ENCODE assay signal across 10 mouse cellular contexts in genomic region chr3:89319591-89320350, GRCm38 (mm10). TPM values are rescaled to one million over a fixed set of nuclear protein-coding genes. Genes with fewer than 3 reads are reported as not detected.
DNase-seq lines count a peak whose midpoint lies in the region; ATAC-seq lines count a peak whose summit lies in the region.
"Had no signal": no experiment of that assay in that cellular context is flagged by ENCODE, and none has a peak within 500 bp of the region (broad histone marks: within the 10 kb centered on the region; RNA-seq: fewer than 3 reads in every experiment).

No protein-coding gene starts in this region.

- peak overlapping the region; percentile 78 for H3K4me3 ChIP-seq in hindbrain, embryonic 13.5 days
- peak overlapping the region; percentile 69 for H3K4me3 ChIP-seq in midbrain, embryonic 14.5 days (replicated peaks; ENCODE audit: low read depth, low read length)

- peak overlapping the region; percentile 76 for H3K4me2 ChIP-seq in hindbrain, embryonic 13.5 days
- peak overlapping the region; percentile 80 for H3K4me2 ChIP-seq in midbrain, embryonic 14.5 days (ENCODE audit: low read length)

- peak overlapping the region; percentile 95 for H3K9ac ChIP-seq in hindbrain, embryonic 13.5 days
- peak overlapping the region; percentile 52; the same call in 1 of the 2 replicates for H3K9ac ChIP-seq in midbrain, embryonic 14.5 days (replicated peaks; ENCODE audit: low read length)

- H3K27ac ChIP-seq in hindbrain, embryonic 13.5 days, result peak overlapping the region; percentile 97
- H3K27ac ChIP-seq in midbrain, embryonic 14.5 days (replicated peaks; ENCODE audit: low read depth, low read length), result peak overlapping the region; percentile 67

- no peaks in the 10 kb centered on the region for H3K9me3 ChIP-seq in hindbrain, embryonic 13.5 days
- no peaks in the 10 kb centered on the region for H3K9me3 ChIP-seq in midbrain, embryonic 14.5 days (ENCODE audit: control insufficient read depth, low read length)

- DNase-seq in kidney, postnatal 4 days, result peak; percentile 50 to 64
- no peak for DNase-seq in kidney, adult 18-20 months
- DNase-seq in embryo, embryonic 9.5 days (ENCODE audit: extremely low spot score), result peak; percentile 59
- DNase-seq in midbrain, embryonic 14.5 days, result peak; percentile 69
- DNase-seq in adipocyte (ENCODE audit: low spot score), result no peak
- no peak for DNase-seq in layer of hippocampus, adult 8-10 months (ENCODE audit: low spot score in 2 of 2)
- no peak for DNase-seq in testis, postnatal 14 days (ENCODE audit: low spot score)

- peaks cover 7% of the 10 kb centered on the region for H3K36me3 ChIP-seq in hindbrain, embryonic 13.5 days
- peaks cover 5% of the 10 kb centered on the region for H3K36me3 ChIP-seq in midbrain, embryonic 14.5 days (ENCODE audit: control insufficient read depth, insufficient read depth, low read length)

- peaks cover 75% of the 10 kb centered on the region for H3K4me1 ChIP-seq in hindbrain, embryonic 13.5 days (replicated peaks)
- peaks cover 50% of the 10 kb centered on the region for H3K4me1 ChIP-seq in midbrain, embryonic 14.5 days (ENCODE audit: control insufficient read depth, insufficient read depth, low read length)

- 3% methylated on average over 56 of the region's 58 CpGs for WGBS in hindbrain, embryonic 13.5 days
- whole genome bisulfite sequencing in midbrain, embryonic 14.5 days, result 3% methylated on average over 58 of the region's 58 CpGs

- H3K27me3 ChIP-seq in hindbrain, embryonic 13.5 days, result peaks cover 54% of the 10 kb centered on the region
- H3K27me3 ChIP-seq in midbrain, embryonic 14.5 days (ENCODE audit: control insufficient read depth, insufficient read depth, low read length), result peaks cover 30% of the 10 kb centered on the region

- ATAC-seq in hindbrain, embryonic 13.5 days (ENCODE audit: low FRiP score), result no peak
- ATAC-seq in midbrain, embryonic 14.5 days (ENCODE audit: low FRiP score, low TSS enrichment), result no peak
- ATAC-seq: Patski had no signal

RNA-seq across cellular contexts. Expression of gene Efna3, which starts 3.0 kb away (rescaled TPM):
- 46.8 and 49.7 TPM in 2 replicates for polyA plus RNA-seq in hindbrain, embryonic 13.5 days (2015; fragmentation: Nextera tagmentation; extraction: Ambion mirVana)
- 31.1 and 43.4 TPM in 2 replicates for polyA plus RNA-seq in midbrain, embryonic 14.5 days (2014; fragmentation: Nextera tagmentation; extraction: Ambion mirVana)
- total RNA-seq in layer of hippocampus, adult 8-10 months (2022), result 10 to 100 TPM; 57.7 to 72.8 (median 60.8) TPM
- total RNA-seq: hematopoietic stem cell, adult 5-6 weeks had no signal

RNA-seq across cellular contexts. Expression of gene Efna4, which starts 18.1 kb away (rescaled TPM):
- 8.6 and 9.8 TPM in 2 replicates for polyA plus RNA-seq in hindbrain, embryonic 13.5 days (2015; fragmentation: Nextera tagmentation; extraction: Ambion mirVana)
- polyA plus RNA-seq in midbrain, embryonic 14.5 days (2014; fragmentation: Nextera tagmentation; extraction: Ambion mirVana), result 5.6 and 5.9 TPM in 2 replicates
- total RNA-seq in layer of hippocampus, adult 8-10 months (2022), result 1 to 10 TPM in 3 of 4 experiments, under 1 TPM in 1; 0.96 to 1.4 (median 1.1) TPM

RNA-seq across cellular contexts. Expression of gene Adam15, which starts 30.0 kb away (rescaled TPM):
- 41.5 and 47.0 TPM in 2 replicates for polyA plus RNA-seq in hindbrain, embryonic 13.5 days (2015; fragmentation: Nextera tagmentation; extraction: Ambion mirVana)
- polyA plus RNA-seq in midbrain, embryonic 14.5 days (2014; fragmentation: Nextera tagmentation; extraction: Ambion mirVana), result 32.2 and 36.2 TPM in 2 replicates
- 100 to 1,000 TPM; 129 to 141 (median 137) TPM for total RNA-seq in layer of hippocampus, adult 8-10 months (2022)

RNA-seq across cellular contexts. Expression of gene Efna1, which starts 38.8 kb away (rescaled TPM):
- polyA plus RNA-seq in hindbrain, embryonic 13.5 days (2015; fragmentation: Nextera tagmentation; extraction: Ambion mirVana), result 12.1 and 12.4 TPM in 2 replicates
- 5.2 and 8.7 TPM in 2 replicates for polyA plus RNA-seq in midbrain, embryonic 14.5 days (2014; fragmentation: Nextera tagmentation; extraction: Ambion mirVana)
- 10 to 100 TPM in 2 of 4 experiments, 1 to 10 TPM in 2; 7.9 to 12.6 (median 10.5) TPM for total RNA-seq in layer of hippocampus, adult 8-10 months (2022)
- total RNA-seq: hematopoietic stem cell, adult 5-6 weeks had no signal

RNA-seq across cellular contexts. Expression of gene Dcst2, which starts 42.0 kb away (rescaled TPM):
- polyA plus RNA-seq in hindbrain, embryonic 13.5 days (2015; fragmentation: Nextera tagmentation; extraction: Ambion mirVana), result 0.14 and 0.17 TPM in 2 replicates
- polyA plus RNA-seq in midbrain, embryonic 14.5 days (2014; fragmentation: Nextera tagmentation; extraction: Ambion mirVana), result 0.14 and 0.36 TPM in 2 replicates
- total RNA-seq in layer of hippocampus, adult 8-10 months (2022), result under 1 TPM; 0.32 to 0.47 (median 0.39) TPM
- total RNA-seq: hematopoietic stem cell, adult 5-6 weeks had no signal

Comparison
In these comparisons a context has a peak if more than half of its experiments do, and no peak if none do; other contexts are left out.
1. DNase-seq: peak in kidney, postnatal 4 days (2 of 2), embryo, embryonic 9.5 days (single experiment) and midbrain, embryonic 14.5 days (single experiment); none in kidney, adult 18-20 months (single experiment), adipocyte (single experiment), layer of hippocampus, adult 8-10 months (0 of 2) and testis, postnatal 14 days (single experiment).